Mouse (Mus musculus) hindbrain, embryonic 10.5 days (tissue): ENCODE results near the gene Kcnh1. TPM values are rescaled to one million over a fixed set of nuclear protein-coding genes. Genes with fewer than 3 reads are reported as not detected.

ENCODE experiments used
- DNase-seq: peaks from one replicate; pipeline ENCODE4 v3.0.0-alpha.2; 2017; ENCODE audit warnings: low spot score
- H3K27ac ChIP-seq: fragments of 300-500 bp; sonication (generic); 2 replicates; pipeline ENCODE4 v1.5.1; 2016; ENCODE audit warnings: mild to moderate bottlenecking, moderate library complexity
- H3K27me3 ChIP-seq: fragments of 300-500 bp; sonication (generic); 2 replicates; pipeline ENCODE4 v1.6.1; 2016; ENCODE audit warnings: mild to moderate bottlenecking; ENCODE audit not compliant: poor library complexity, insufficient read depth, severe bottlenecking
- H3K36me3 ChIP-seq: fragments of 300-500 bp; sonication (generic); 2 replicates; pipeline ENCODE4 v1.6.1; 2016; ENCODE audit warnings: mild to moderate bottlenecking, moderate library complexity
- H3K4me1 ChIP-seq: fragments of 300-500 bp; sonication (generic); replicated peaks from 2 replicates; pipeline ENCODE4 v1.6.1; 2016; ENCODE audit warnings: mild to moderate bottlenecking
- H3K4me3 ChIP-seq: fragments of 300-500 bp; sonication (generic); 2 replicates; pipeline ENCODE4 v1.5.1; 2016; ENCODE audit warnings: mild to moderate bottlenecking, moderate library complexity
- H3K9me3 ChIP-seq: fragments of 300-500 bp; sonication (generic); 2 replicates; pipeline ENCODE4 v1.6.1; 2016; ENCODE audit warnings: mild to moderate bottlenecking, moderate library complexity
- WGBS: fragments of 180-500 bp; shearing (Covaris S2); methylation state at CpG from one replicate; pipeline ENCODE4 v1.1.7; 2016; 5-methylcytosine and 5-hydroxymethylcytosine counted together
- polyA plus RNA-seq: library from polyadenylated mRNA; unstranded; fragments of >200 nt; fragmentation: Nextera tagmentation; extraction: Ambion mirVana; gene quantifications from 2 replicates; pipeline ENCODE4 v1.2.1, GENCODE M21; 2016

Kcnh1 gene
- polyA plus RNA-seq, 1 experiment from 2014 or later = 0.84 TPM

DNA sequence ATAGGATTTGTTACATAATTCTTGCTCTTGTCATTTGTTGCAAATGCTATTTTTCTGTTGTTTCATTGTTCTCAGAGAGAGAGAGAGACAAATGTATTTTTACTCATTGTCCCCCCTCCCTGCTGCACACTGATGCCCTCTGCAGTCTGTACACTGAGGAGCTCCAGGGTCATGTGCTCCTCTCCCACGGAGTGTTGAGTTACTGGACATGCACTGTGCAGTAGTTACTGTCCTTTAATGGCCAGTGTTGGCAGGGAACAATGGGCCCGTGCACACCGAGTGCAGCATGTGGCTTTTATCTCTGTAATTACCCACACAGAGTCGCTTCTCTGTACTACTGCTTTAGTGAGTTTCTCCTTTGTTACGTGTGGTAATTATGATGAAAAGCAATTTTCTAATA, 17.4 kb downstream of the Kcnh1 start:
- no peak overlapping the region for H3K27ac ChIP-seq
- no peaks in the 10 kb centered on the region for H3K4me1 ChIP-seq
- no peaks in the 10 kb centered on the region for H3K27me3 ChIP-seq
- no peaks in the 10 kb centered on the region for H3K9me3 ChIP-seq
- WGBS = 65% methylated on average over 5 of the region's 5 CpGs
- H3K36me3 ChIP-seq = no peaks in the 10 kb centered on the region
- no peak for DNase-seq
- H3K4me3 ChIP-seq = no peak overlapping the region

- Histone ChIP-seq H3K27ac (no peak overlapping the region), H3K36me3 (no peaks in the 10 kb centered on the region), H3K4me3 (no peak overlapping the region), H3K4me1 (no peaks in the 10 kb centered on the region), H3K27me3 (no peaks in the 10 kb centered on the region), H3K9me3 (no peaks in the 10 kb centered on the region)
- 78% methylated on average over 2 of the region's 2 CpGs for WGBS
- no peak for DNase-seq
These were observed 21.9 kb downstream of the Kcnh1 start for GRCm38 (mm10) chr1:192212448-192212847.

GRCm38 (mm10) chr1:192214666-192215065, 24.1 kb downstream of the Kcnh1 start:
- WGBS = 92% methylated on average over 4 of the region's 4 CpGs
- Histone ChIP-seq H3K9me3 (no peaks in the 10 kb centered on the region), H3K4me3 (no peak overlapping the region), H3K36me3 (no peaks in the 10 kb centered on the region), H3K27ac (no peak overlapping the region), H3K27me3 (no peaks in the 10 kb centered on the region), H3K4me1 (no peaks in the 10 kb centered on the region)
- no peak for DNase-seq

GRCm38 (mm10) chr1:192220156-192220555, 29.6 kb downstream of the Kcnh1 start:
- Histone ChIP-seq H3K9me3 (no peaks in the 10 kb centered on the region), H3K27me3 (no peaks in the 10 kb centered on the region), H3K4me1 (peaks cover 8% of the 10 kb centered on the region), H3K27ac (no peak overlapping the region), H3K36me3 (no peaks in the 10 kb centered on the region), H3K4me3 (no peak overlapping the region)
- no peak for DNase-seq
- WGBS = 69% methylated on average over 2 of the region's 2 CpGs

DNA sequence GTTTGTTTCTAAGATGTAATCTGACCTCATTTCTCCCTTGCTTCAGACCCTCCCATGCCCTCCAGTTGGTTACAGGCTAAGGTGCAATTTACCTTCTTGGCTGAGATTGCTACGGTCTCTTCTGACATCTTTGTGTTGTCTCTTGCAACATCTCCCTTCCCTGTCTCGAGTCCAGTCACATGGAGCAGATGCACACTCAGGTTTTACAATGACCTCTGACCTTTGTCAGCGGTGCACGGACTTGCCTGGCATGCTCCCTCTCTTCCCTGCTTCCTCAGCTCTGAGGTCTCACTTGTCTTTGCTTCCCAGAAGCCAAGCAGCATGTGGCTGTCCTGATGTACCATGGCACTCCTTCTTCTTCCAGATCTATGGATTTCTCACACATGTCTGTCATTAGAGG, 33.6 kb downstream of the Kcnh1 start:
- no peaks in the 10 kb centered on the region for H3K36me3 ChIP-seq
- H3K4me3 ChIP-seq = no peak overlapping the region
- DNase-seq = no peak
- H3K4me1 ChIP-seq = peaks cover 8% of the 10 kb centered on the region
- H3K9me3 ChIP-seq = peaks cover 9% of the 10 kb centered on the region; the same call in 1 of the 2 replicates
- no peaks in the 10 kb centered on the region for H3K27me3 ChIP-seq
- 36% methylated on average over 4 of the region's 4 CpGs for WGBS
- H3K27ac ChIP-seq = no peak overlapping the region

DNA sequence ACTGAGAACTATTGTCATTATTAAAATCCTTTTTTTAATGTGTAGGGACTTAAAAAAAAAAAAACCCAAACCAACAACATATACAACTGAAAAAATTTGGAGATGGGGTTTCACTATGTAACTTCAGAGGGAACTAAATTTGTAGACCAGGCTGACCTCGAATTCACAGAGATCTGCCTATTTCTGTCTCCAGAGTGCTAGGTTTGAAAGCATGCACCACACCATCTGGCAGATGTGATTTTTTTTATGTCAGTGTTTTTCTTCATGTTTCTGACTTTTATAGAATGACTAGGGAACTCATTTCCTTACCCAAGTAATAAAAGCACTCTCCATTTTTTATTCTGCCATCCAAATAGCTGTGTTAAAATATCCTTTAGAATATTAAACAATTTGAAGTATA, 42.1 kb downstream of the Kcnh1 start:
- 78% methylated on average over 1 of the region's 1 CpGs for WGBS
- Histone ChIP-seq H3K9me3 (peaks cover 9% of the 10 kb centered on the region; the same call in 1 of the 2 replicates), H3K4me1 (peaks cover 7% of the 10 kb centered on the region), H3K27me3 (no peaks in the 10 kb centered on the region), H3K36me3 (no peaks in the 10 kb centered on the region), H3K27ac (no peak overlapping the region), H3K4me3 (no peak overlapping the region)
- DNase-seq = no peak

GRCm38 (mm10) chr1:192246836-192247235, 56.3 kb downstream of the Kcnh1 start:
- Histone ChIP-seq H3K4me3 (no peak overlapping the region), H3K36me3 (no peaks in the 10 kb centered on the region), H3K9me3 (no peaks in the 10 kb centered on the region), H3K27ac (no peak overlapping the region), H3K4me1 (0 out of 2 replicates have a peak, but pooled peaks cover 5% of the 10 kb centered on the region), H3K27me3 (no peaks in the 10 kb centered on the region)
- WGBS = 80% methylated on average over 3 of the region's 3 CpGs
- DNase-seq = no peak

- Histone ChIP-seq H3K36me3 (no peaks in the 10 kb centered on the region), H3K9me3 (no peaks in the 10 kb centered on the region), H3K4me1 (no peaks in the 10 kb centered on the region), H3K4me3 (no peak overlapping the region), H3K27me3 (no peaks in the 10 kb centered on the region), H3K27ac (no peak overlapping the region)
- DNase-seq = no peak
- 88% methylated on average over 5 of the region's 5 CpGs for WGBS
These were observed 68.6 kb downstream of the Kcnh1 start for GRCm38 (mm10) chr1:192259146-192259545.

DNA sequence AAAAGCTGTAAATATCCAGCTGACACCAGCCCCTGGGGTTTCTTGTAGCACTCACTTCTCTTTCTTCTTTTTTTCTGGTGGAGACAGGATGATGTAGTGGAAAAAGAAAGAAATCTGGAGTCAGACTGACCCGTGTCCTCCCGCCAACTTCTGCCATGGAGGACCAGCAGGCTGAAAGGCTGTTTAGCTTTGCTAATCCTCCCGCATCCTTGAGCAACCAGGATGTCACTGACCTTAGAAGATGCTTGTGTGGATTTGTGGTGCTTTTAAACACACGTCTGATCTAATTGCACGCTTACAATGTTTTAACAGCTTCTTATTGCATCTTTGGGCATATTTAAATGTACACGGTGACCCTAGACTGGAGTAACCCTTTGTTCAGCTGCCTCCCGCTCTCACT, 69.0 kb downstream of the Kcnh1 start:
- Histone ChIP-seq H3K4me3 (no peak overlapping the region), H3K27me3 (no peaks in the 10 kb centered on the region), H3K27ac (no peak overlapping the region), H3K9me3 (no peaks in the 10 kb centered on the region), H3K4me1 (no peaks in the 10 kb centered on the region), H3K36me3 (no peaks in the 10 kb centered on the region)
- WGBS = 82% methylated on average over 7 of the region's 7 CpGs
- no peak for DNase-seq

DNA sequence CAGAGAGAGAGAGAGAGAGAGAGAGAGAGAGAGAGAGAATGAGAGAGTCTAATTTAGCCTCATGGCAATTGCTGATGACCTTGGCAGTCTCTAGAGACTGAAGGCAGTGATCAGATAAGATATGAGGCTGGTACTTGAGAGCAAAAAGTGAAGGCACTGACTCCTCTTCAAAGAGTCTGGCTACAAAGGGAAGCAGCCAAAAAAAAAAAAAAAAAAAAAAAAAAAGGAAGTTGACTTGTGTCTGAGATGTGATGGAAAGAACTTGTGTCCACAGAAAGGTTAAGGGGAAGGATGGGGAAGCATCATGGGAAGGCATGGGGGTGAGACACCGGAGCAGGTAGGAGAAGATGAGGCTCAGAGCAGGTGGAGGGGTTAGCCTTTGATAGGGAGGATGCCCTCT, 75.1 kb downstream of the Kcnh1 start:
- no peak overlapping the region for H3K4me3 ChIP-seq

DNA sequence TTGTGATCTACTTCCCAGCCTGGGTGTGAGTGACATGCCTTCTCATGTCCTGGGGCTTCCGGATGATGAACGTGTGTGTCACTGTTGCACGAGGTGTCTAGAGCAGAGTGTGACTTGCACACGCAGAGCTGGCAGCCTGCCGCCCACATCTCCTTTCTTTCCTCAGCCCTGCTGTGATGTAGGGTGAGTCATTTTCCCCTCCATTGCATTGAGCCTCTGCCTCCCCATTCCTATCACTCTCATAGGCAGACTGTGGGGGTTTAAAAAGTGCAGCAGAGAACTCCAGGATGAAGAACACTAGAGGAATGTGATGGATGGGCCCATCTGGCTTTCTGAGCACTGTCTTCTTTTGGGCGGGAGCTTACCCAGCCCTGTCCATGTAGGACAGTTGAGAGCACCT, 76.4 kb downstream of the Kcnh1 start:
- Histone ChIP-seq H3K36me3 (no peaks in the 10 kb centered on the region), H3K9me3 (no peaks in the 10 kb centered on the region), H3K27me3 (no peaks in the 10 kb centered on the region), H3K4me1 (no peaks in the 10 kb centered on the region), H3K4me3 (no peak overlapping the region), H3K27ac (no peak overlapping the region)
- 88% methylated on average over 6 of the region's 6 CpGs for WGBS
- no peak for DNase-seq

More for the DNA sequence above, 75.1 kb downstream of the Kcnh1 start:
- no peaks in the 10 kb centered on the region for H3K4me1 ChIP-seq
- 91% methylated on average over 1 of the region's 1 CpGs for WGBS
- no peak for DNase-seq
- H3K27me3 ChIP-seq = no peaks in the 10 kb centered on the region
- no peaks in the 10 kb centered on the region for H3K36me3 ChIP-seq
- H3K27ac ChIP-seq = no peak overlapping the region
- H3K9me3 ChIP-seq = no peaks in the 10 kb centered on the region

- no peak for DNase-seq
- no peaks in the 10 kb centered on the region for H3K27me3 ChIP-seq
- H3K36me3 ChIP-seq = no peaks in the 10 kb centered on the region
- H3K4me1 ChIP-seq = no peaks in the 10 kb centered on the region
- H3K4me3 ChIP-seq = no peak overlapping the region
- no peak overlapping the region for H3K27ac ChIP-seq
- H3K9me3 ChIP-seq = no peaks in the 10 kb centered on the region
- WGBS = 82% methylated on average over 5 of the region's 5 CpGs
These were observed 78.3 kb downstream of the Kcnh1 start for GRCm38 (mm10) chr1:192268878-192269277.

DNA sequence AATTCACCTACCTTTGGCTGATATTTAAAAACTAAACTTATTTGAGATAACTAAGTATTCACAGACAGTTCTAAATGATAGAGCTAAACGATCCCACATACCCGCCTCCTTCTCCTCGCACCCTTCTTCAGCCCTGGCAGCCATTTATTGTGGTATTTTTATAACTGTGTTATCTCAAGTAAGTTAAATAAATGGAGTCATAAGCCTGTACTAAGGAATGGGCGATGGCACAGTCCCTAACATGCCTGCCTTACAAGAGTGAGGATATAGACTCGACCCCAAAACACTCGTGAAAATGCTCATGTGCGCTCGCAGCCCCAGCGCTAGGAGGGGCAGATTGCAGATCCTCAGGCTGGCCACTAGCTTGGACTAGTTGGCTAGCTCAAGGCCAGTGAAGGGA, 79.3 kb downstream of the Kcnh1 start:
- H3K4me1 ChIP-seq = no peaks in the 10 kb centered on the region
- no peak for DNase-seq
- no peak overlapping the region for H3K27ac ChIP-seq
- no peaks in the 10 kb centered on the region for H3K27me3 ChIP-seq
- no peaks in the 10 kb centered on the region for H3K36me3 ChIP-seq
- no peaks in the 10 kb centered on the region for H3K9me3 ChIP-seq
- 91% methylated on average over 9 of the region's 9 CpGs for WGBS
- H3K4me3 ChIP-seq = no peak overlapping the region

DNA sequence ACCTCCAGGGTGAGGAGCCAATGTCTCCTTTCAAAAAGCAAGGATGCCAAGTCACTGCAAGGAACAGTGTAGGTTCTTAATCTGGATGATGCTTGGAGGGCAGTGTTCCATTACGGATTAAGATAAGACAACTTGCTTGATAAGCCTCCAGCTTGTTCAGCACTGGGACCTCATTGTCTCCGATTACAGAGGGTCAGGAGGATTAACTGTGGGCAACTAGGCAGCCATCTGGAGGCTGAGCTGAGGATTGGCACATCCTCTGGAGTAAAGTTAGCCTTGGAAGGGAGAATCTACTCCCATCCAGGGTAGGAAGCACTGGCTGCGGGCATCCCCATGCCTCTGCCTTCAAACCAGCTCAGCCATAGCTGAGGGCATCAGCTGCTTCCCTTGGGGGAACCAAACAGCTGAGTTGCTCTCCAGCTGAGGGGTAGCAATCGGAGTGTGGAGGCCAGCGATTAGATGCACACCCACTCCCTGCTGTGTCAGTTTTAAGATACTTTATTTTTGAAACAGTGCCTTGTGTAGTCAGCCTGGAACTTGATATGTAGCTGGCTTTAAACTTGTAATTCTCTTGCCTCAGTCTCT, 87.3 kb downstream of the Kcnh1 start:
- H3K9me3 ChIP-seq = no peaks in the 10 kb centered on the region
- H3K27me3 ChIP-seq = no peaks in the 10 kb centered on the region
- H3K4me3 ChIP-seq = no peak overlapping the region
- peaks cover 21% of the 10 kb centered on the region for H3K4me1 ChIP-seq
- no peak overlapping the region for H3K27ac ChIP-seq
- DNase-seq = no peak
- no peaks in the 10 kb centered on the region for H3K36me3 ChIP-seq
- 64% methylated on average over 5 of the region's 5 CpGs for WGBS
